Mouse (Mus musculus): ENCODE measurements at regions not wholly inside any gene's neighbourhood (a gene's known extent, or its start where the extent isn't known, plus 50 kb on each side); places are given as distances from the start of the nearest gene placed in this dataset.

DNA sequence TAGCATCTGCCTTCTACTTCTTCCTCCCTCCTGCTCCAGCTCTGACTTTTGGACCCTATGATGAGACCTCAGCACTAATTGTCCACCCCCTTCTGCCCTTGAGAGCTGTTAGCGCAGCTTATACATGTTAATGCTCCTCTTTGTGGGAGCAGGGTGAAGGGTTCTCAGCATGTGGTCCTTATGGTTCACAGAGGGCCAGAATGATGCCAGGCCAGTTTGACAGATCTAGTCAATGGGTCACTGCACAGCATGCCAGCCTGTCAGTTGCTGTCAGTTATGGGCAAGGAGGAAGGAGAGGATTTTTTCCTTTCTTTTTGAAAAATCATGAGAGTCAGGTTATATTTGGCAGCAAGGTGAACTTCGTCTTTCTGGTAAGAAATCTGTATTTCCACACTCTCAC lies 68.4 kb downstream of the 4931417E11Rik start:
- DNase-seq (ENCODE audit: low spot score in 2 of 2): no peak
- Histone ChIP-seq H3K4me3 (no peak overlapping the region), H3K27ac (no peak overlapping the region)
- TF ChIP-seq CTCF (conservative IDR thresholded peaks at IDR 0.05): no peak

DNA sequence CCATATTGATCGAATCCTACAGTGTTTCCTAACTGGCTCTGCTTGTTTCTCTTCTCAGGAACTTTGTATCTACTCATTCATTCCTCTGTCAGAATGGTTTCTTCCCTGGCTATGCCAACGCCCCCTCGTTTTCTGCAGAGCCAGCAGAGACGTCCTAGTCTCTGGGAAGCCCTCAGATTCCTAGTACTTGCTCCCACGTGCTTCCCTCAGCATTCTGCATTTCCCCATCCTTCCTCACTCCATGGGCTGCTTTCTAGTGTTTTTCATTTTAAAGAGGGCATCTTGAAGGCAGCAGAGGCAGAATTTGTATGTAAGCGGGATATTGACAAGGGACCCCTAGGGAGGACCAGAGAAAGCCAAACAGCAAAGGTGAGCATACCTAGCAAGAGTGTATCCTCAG lies 80.2 kb downstream of the 4931417E11Rik start:
- Histone ChIP-seq H3K4me3 (no peak overlapping the region), H3K27ac (no peak overlapping the region)
- no peak for DNase-seq (ENCODE audit: low spot score in 2 of 2)
- TF ChIP-seq CTCF (conservative IDR thresholded peaks at IDR 0.05): no peak

DNA sequence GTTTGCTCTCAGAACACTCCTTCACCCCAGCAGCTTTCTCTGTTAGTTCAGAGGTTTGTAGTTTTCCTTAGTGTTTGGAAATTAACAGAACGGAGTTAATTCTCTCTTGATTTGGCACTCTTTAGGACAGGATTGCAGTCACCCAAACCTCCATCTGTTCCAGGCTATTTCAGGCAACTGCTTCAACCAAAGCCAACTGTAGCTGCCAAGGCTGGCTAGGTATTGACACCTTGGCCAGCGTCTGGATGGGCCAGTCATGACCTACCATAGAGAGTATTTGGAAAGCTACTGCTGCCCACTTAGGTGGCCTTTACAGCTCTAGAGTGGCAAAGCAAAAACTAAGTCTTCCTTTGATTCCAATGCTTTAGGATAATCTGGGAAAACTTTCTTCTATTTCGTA lies 83.2 kb downstream of the 4931417E11Rik start:
- no peak overlapping the region for H3K27ac ChIP-seq

GRCm38 (mm10) chr6:73379825-73380224 lies 89.6 kb downstream of the 4931417E11Rik start:
- DNase-seq (ENCODE audit: low spot score in 2 of 2): no peak
- no peak overlapping the region for H3K4me3 ChIP-seq
- no peak for TF ChIP-seq CTCF (conservative IDR thresholded peaks at IDR 0.05)
- H3K27ac ChIP-seq: no peak overlapping the region

More for the DNA sequence above, 83.2 kb downstream of the 4931417E11Rik start:
- DNase-seq (ENCODE audit: low spot score in 2 of 2): no peak
- H3K4me3 ChIP-seq: no peak overlapping the region
- no peak for TF ChIP-seq CTCF (conservative IDR thresholded peaks at IDR 0.05)

GRCm38 (mm10) chr6:73377884-73378283 lies 91.6 kb downstream of the 4931417E11Rik start:
- TF ChIP-seq CTCF (conservative IDR thresholded peaks at IDR 0.05): no peak
- peak in 1 of 2 experiments; percentile 18 for DNase-seq (ENCODE audit: low spot score in 2 of 2)
- Histone ChIP-seq H3K4me3 (no peak overlapping the region), H3K27ac (no peak overlapping the region)

- Histone ChIP-seq H3K4me3 (no peak overlapping the region), H3K27ac (no peak overlapping the region)
- peak; percentile 50 for TF ChIP-seq CTCF (conservative IDR thresholded peaks at IDR 0.05)
- no peak for DNase-seq (ENCODE audit: low spot score in 2 of 2)
Observed at GRCm38 (mm10) chr6:73376291-73376690, 93.2 kb downstream of the 4931417E11Rik start.

GRCm38 (mm10) chr6:73372901-73373300 lies 96.6 kb downstream of the 4931417E11Rik start:
- no peak for TF ChIP-seq CTCF (conservative IDR thresholded peaks at IDR 0.05)
- no peak for DNase-seq (ENCODE audit: low spot score in 2 of 2)
- H3K4me3 ChIP-seq: no peak overlapping the region
- no peak overlapping the region for H3K27ac ChIP-seq

DNA sequence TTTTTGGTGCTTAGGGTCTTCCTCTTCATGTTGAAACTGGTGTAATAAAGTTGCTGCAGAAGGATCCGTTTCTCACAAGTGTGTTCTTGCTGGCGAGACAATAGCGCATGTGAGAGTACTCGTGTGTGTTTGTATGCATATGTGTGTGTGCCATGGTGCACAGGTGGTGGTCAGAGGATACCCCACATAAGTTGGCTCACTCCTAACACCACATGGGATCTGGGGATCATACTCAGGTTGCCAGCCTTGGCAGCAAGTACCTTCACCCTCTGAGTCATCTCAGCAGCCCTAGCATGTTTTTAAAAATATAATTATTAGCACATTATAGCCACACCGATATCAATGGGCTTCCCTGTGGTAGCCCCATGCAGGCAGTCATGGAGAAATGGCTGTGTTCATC lies 97.6 kb downstream of the 4931417E11Rik start:
- Histone ChIP-seq H3K4me3 (no peak overlapping the region), H3K27ac (no peak overlapping the region)
- no peak for DNase-seq (ENCODE audit: low spot score in 2 of 2)
- no peak for TF ChIP-seq CTCF (conservative IDR thresholded peaks at IDR 0.05)

GRCm38 (mm10) chr6:73370901-73371300 lies 98.6 kb downstream of the 4931417E11Rik start:
- TF ChIP-seq CTCF (conservative IDR thresholded peaks at IDR 0.05): no peak
- Histone ChIP-seq H3K27ac (no peak overlapping the region), H3K4me3 (no peak overlapping the region)
- no peak for DNase-seq (ENCODE audit: low spot score in 2 of 2)

GRCm38 (mm10) chr6:73368836-73369141 lies 100.7 kb downstream of the 4931417E11Rik start:
- H3K27ac ChIP-seq: peak overlapping the region; percentile 46; the same call in 1 of the 2 replicates
- H3K4me3 ChIP-seq: peak overlapping the region; percentile 37
- TF ChIP-seq CTCF (conservative IDR thresholded peaks at IDR 0.05): no peak; the same call in 1 of the 2 replicates
- peak in 1 of 2 experiments; percentile 36 for DNase-seq (ENCODE audit: low spot score in 2 of 2)

GRCm38 (mm10) chr6:73368047-73368835 lies 101.2 kb downstream of the 4931417E11Rik start:
- H3K27ac ChIP-seq: peak overlapping the region; percentile 46
- no peak for TF ChIP-seq CTCF (conservative IDR thresholded peaks at IDR 0.05)
- no peak for DNase-seq (ENCODE audit: low spot score in 2 of 2)
- H3K4me3 ChIP-seq: peak overlapping the region; percentile 37

DNA sequence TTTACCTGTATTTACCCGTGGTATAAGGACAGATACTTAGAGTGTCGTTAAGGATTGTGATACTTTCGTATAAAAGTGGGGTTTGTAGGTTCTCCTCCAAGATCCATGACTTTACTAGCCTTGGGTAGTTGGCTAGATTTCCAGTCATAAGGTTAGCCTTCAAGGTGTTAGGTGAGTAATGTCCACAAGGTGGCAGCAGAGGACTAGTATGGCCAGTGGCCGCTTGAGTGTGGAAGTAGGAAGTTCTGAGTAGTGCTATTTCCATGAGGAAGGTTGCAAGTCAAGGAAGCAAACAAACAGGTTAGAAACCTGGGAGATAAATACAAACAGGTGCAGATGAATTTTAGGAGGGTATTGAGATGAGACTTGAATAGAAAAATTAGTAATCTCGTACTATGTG lies 101.9 kb downstream of the 4931417E11Rik start:
- Histone ChIP-seq H3K4me3 (peak overlapping the region; percentile 37), H3K27ac (peak overlapping the region; percentile 46; the same call in 1 of the 2 replicates)
- TF ChIP-seq CTCF (conservative IDR thresholded peaks at IDR 0.05): peak; percentile 97
- DNase-seq (ENCODE audit: low spot score in 2 of 2): peak; percentile 71 to 84

- no peak for TF ChIP-seq CTCF (conservative IDR thresholded peaks at IDR 0.05)
- no peak overlapping the region for H3K4me3 ChIP-seq
- no peak for DNase-seq (ENCODE audit: low spot score in 2 of 2)
- H3K27ac ChIP-seq: no peak overlapping the region
Observed at GRCm38 (mm10) chr6:73366626-73367025, 102.8 kb downstream of the 4931417E11Rik start.

DNA sequence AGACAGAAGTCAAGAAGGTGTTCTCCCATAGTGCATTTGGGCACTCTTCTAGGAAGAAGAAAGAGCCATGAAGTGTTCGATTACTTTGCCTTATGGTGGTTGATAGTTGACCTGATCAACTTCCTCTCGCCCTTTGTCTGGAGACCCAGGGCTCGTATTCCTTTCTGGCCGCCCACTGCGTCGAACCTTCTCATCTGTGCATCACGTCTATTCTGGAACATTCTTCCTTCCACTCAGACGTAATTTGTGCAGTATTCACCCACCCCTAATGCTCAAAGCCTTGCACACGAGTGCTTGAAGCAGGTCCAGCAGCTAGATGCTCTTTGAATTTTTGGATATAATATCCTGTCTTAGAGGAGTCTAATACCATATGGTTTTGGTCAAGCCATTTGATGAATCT lies 104.2 kb downstream of the 4931417E11Rik start:
- H3K27ac ChIP-seq: no peak overlapping the region
- DNase-seq (ENCODE audit: low spot score in 2 of 2): no peak
- no peak overlapping the region for H3K4me3 ChIP-seq
- TF ChIP-seq CTCF (conservative IDR thresholded peaks at IDR 0.05): no peak
